Mouse (Mus musculus): ENCODE data around the gene Ywhag.

DNA sequence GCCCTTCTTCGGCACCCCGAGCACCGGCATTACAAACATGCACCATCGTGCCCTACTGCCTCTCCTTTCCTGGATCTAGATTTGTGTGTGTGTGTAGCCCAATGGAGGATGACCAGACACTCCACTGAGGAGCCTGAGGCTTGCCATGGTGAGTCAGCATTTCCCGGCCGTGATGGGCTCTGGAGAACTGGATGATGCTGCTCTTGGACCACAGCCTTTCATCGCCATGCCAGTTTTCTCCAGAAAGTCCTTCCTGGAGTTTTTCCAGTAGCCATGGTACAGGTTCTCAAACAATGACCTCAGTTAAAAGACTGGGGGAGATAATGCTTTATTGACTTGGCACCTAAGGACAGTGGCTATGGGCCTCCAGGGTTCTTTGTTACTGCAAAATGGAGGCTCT, 25.5 kb upstream of the Ywhag start:
- no peak for TF ChIP-seq CTCF (IDR thresholded peaks at IDR 0.05; ENCODE audit: control insufficient read depth, insufficient read depth, low read length)
- no peak for TF ChIP-seq POLR2A (IDR thresholded peaks at IDR 0.05; ENCODE audit: borderline replicate concordance, control insufficient read depth, low read depth, low read length)
